Mouse (Mus musculus) right cerebral cortex, postnatal 4 days (tissue): ENCODE results near the gene Apof.

Experiments
- DNase-seq: peaks from one replicate; pipeline ENCODE4 v3.0.0-alpha.2; 2022

Apof gene

GRCm38 (mm10) chr10:128268371-128268770, at the start of gene Apof:
Gene Apof, plus strand, starts transcription at chr10:128268671.
- no peak for DNase-seq

- no peak for DNase-seq
Measured at GRCm38 (mm10) chr10:128221533-128222286, 46.8 kb upstream of the Apof start.

GRCm38 (mm10) chr10:128225064-128225463, 43.4 kb upstream of the Apof start:
- no peak for DNase-seq

- DNase-seq: no peak
Measured at GRCm38 (mm10) chr10:128225538-128225937, 42.9 kb upstream of the Apof start, which contains the start of gene Mip. Gene Mip, plus strand, starts transcription at chr10:128225838.

GRCm38 (mm10) chr10:128227592-128227991, 40.9 kb upstream of the Apof start:
- DNase-seq: no peak

- DNase-seq: no peak
Measured at GRCm38 (mm10) chr10:128228009-128228408, 40.5 kb upstream of the Apof start.

GRCm38 (mm10) chr10:128230582-128230981, 37.9 kb upstream of the Apof start:
- no peak for DNase-seq

GRCm38 (mm10) chr10:128231146-128231545, 37.3 kb upstream of the Apof start:
- no peak for DNase-seq

- DNase-seq: peak; percentile 89
Measured at GRCm38 (mm10) chr10:128231697-128232419, 36.6 kb upstream of the Apof start, which contains the start of gene Timeless. Gene Timeless, plus strand, starts transcription at chr10:128232065.

GRCm38 (mm10) chr10:128232420-128232985, 36.0 kb upstream of the Apof start:
- no peak for DNase-seq

GRCm38 (mm10) chr10:128236321-128236720, 32.1 kb upstream of the Apof start:
- DNase-seq: no peak

- no peak for DNase-seq
Measured at GRCm38 (mm10) chr10:128237807-128238480, 30.5 kb upstream of the Apof start.

GRCm38 (mm10) chr10:128239140-128239539, 29.3 kb upstream of the Apof start:
- no peak for DNase-seq

- no peak for DNase-seq
Measured at GRCm38 (mm10) chr10:128240131-128240530, 28.3 kb upstream of the Apof start.

GRCm38 (mm10) chr10:128243252-128243651, 25.2 kb upstream of the Apof start:
- no peak for DNase-seq

- no peak for DNase-seq
Measured at GRCm38 (mm10) chr10:128244121-128244520, 24.4 kb upstream of the Apof start.

GRCm38 (mm10) chr10:128247020-128247732, 21.3 kb upstream of the Apof start:
- DNase-seq: no peak

- no peak for DNase-seq
Measured at GRCm38 (mm10) chr10:128250565-128250964, 17.9 kb upstream of the Apof start.

- DNase-seq: no peak
Measured at GRCm38 (mm10) chr10:128253677-128254255, 14.7 kb upstream of the Apof start, which contains the start of gene Apon. Gene Apon, plus strand, starts transcription at chr10:128254096.

- DNase-seq: no peak
Measured at GRCm38 (mm10) chr10:128255925-128256324, 12.5 kb upstream of the Apof start.

- DNase-seq: no peak
Measured at GRCm38 (mm10) chr10:128256328-128256727, 12.1 kb upstream of the Apof start.

- no peak for DNase-seq
Measured at GRCm38 (mm10) chr10:128258953-128259352, 9.5 kb upstream of the Apof start.
